Mouse (Mus musculus): Measurements from ENCODE around the gene Lgalsl. TPM values are rescaled to one million over a fixed set of nuclear protein-coding genes. Genes with fewer than 3 reads are reported as not detected.

The Lgalsl gene
- total RNA-seq, 1 experiment from 2014 or later, result 23.9 TPM

DNA sequence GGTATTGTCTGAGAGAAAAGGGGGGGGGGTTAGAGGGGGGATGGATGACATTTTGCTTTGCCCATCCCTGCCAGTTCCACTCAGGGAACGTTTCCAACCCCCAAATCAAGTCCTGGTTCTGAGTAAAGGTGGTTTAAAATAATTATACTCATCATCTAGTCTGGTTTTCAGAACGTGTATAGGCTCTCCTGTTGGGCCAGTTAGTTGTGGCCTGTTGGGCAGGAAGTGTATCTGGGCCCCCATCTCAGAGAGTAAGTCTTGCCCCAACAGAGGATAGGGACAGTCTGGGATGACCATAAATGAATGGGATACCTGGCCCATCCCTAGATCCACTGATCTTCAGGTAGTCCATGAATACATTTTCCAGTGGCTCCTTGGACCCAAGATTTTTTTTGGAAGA, 48.2 kb downstream of the Lgalsl start:
- no peak for DNase-seq

DNA sequence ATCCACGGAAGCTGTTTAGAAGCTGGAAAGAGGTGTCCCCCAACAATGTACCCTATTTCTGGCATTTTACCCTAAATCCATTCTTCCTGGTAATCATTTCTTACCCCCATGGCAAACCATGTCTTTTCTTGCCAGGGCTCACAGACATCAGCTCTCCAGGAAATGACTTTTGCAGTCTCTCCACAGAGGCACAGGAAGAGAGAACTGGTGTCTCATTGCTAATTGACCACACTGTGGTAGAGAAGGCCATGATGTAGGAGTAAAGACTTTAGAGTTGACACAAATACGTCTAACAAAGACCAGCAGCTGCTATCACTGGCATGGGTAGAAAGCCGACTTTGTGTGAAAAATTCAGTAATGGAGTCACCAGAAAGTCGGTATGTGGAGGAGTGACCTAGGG, 50.5 kb downstream of the Lgalsl start:
- DNase-seq, result no peak

DNA sequence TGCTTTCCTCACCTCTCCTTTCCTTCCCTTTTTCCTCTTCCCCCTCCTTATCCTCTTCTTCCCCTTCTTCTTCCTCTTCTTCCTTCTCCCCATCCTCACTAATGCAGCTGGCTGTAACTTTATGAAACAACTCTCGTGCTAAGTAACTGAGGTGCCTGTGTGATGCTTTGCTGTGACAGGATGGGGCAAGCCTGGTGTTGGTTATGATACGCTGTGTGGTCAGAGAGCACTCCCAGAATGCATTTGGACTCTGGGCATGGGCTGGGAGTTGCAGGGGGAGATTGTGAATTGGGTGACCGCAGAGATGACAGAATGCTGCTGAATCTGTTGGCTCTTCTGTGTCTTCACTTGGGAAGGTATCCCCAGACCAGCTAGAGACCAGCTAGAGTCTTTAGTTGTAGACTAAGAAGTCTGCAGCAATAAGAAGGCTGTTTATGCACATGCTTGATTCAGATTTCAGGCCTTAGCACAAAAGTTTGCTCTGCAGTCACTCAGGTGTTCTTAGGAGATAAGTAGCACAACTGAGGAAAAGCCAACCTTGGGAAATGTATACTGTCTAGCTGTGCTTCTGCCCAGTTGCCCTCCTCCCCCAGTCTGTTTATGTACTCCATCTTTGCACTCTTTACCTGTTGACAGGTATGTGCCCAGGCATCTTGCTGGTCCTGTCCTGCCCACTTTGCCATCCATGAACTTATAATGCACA, 51.8 kb downstream of the Lgalsl start:
- DNase-seq, result no peak

DNA sequence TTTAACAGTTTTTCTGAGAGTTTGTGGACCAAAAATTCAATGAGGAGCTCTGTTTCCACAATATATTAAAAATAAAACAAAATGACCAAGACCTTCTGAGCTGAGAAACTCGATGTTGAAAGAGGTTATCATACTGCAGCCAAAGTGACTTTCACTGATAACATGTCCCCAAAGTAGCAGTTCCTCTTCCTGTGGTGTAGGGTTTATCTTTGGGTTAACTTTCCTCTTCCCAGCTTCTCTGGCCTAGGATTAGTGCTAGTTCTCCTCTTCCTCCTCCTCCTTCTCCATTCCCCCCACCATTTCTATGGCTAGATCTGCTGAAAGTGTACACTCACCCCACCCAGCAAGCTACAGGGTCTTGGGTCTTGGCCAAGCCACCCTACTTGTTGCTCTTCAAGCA, 52.6 kb downstream of the Lgalsl start:
- DNase-seq, result no peak

DNA sequence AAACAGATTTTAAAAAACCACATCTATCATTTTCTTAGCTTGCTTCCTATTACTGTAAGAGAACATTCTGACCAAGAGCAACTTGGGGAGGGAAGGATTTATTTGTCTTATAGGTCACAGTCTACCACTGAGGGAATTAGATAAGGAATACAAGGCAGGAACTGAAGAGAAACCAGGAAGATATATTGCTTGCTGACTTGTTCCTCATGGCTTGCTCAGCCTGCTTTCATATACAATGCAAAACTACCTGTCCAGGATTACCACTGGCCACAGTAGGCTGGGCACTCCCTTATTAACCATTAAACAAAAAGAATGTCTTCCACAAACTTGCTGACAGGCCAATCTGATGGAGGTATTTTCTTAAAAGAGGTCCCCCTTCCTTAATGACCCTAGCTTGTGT, 54.2 kb downstream of the Lgalsl start:
- no peak for DNase-seq

Other genes starting within 250 kb of the Lgalsl start
- gene Aftph, start 89.5 kb downstream of the Lgalsl start, total RNA-seq (2021), result 43.4 and 44.6 TPM in 2 replicates